ENCODE assay signal across 10 mouse cellular contexts in genomic region chr1:74885369-74886042, GRCm38 (mm10). TPM values are rescaled to one million over a fixed set of nuclear protein-coding genes. Genes with fewer than 3 reads are reported as not detected.
DNase-seq lines count a peak whose midpoint lies in the region; ATAC-seq lines count a peak whose summit lies in the region.
"Had no signal": no experiment of that assay in that cellular context is flagged by ENCODE, and none has a peak within 500 bp of the region (broad histone marks: within the 10 kb centered on the region; RNA-seq: fewer than 3 reads in every experiment).

Gene Fev, minus strand, starts transcription at chr1:74885419.

- peak within 1 kb of the TSS; percentile 59 for H3K4me3 ChIP-seq in heart, embryonic 10.5 days
- peak within 1 kb of the TSS; percentile 26; the same call in 1 of the 2 replicates for H3K4me3 ChIP-seq in brown adipose tissue, adult 24 weeks (ENCODE audit: insufficient read depth, low read depth, low read length)
- H3K4me3 ChIP-seq in hindbrain, embryonic 15.5 days: peak within 1 kb of the TSS; percentile 23
- H3K4me3 ChIP-seq in midbrain, embryonic 14.5 days (replicated peaks; ENCODE audit: low read depth, low read length): peak within 1 kb of the TSS; percentile 22

- peaks cover 31% of the 10 kb centered on the region for H3K4me1 ChIP-seq in heart, embryonic 10.5 days
- H3K4me1 ChIP-seq in brown adipose tissue, adult 24 weeks (ENCODE audit: control insufficient read depth, insufficient read depth, insufficient read length, low read length): no peaks in the 10 kb centered on the region
- peaks cover 37% of the 10 kb centered on the region for H3K4me1 ChIP-seq in hindbrain, embryonic 15.5 days (replicated peaks)
- peaks cover 11% of the 10 kb centered on the region for H3K4me1 ChIP-seq in midbrain, embryonic 14.5 days (ENCODE audit: control insufficient read depth, insufficient read depth, low read length)

- 0 out of 2 replicates have a peak within 1 kb of the TSS, but pooled peaks have one; percentile 27 for H3K9ac ChIP-seq in hindbrain, embryonic 15.5 days
- H3K9ac ChIP-seq in midbrain, embryonic 14.5 days (replicated peaks; ENCODE audit: low read length): peak within 1 kb of the TSS; percentile 26; the same call in 1 of the 2 replicates
- H3K9ac ChIP-seq: liver, embryonic 14.5 days had no signal

- peaks cover 99% of the 10 kb centered on the region for H3K27me3 ChIP-seq in heart, embryonic 10.5 days (ENCODE audit: insufficient read depth, poor library complexity, severe bottlenecking)
- peaks cover 93% of the 10 kb centered on the region for H3K27me3 ChIP-seq in hindbrain, embryonic 15.5 days
- peaks cover 91% of the 10 kb centered on the region for H3K27me3 ChIP-seq in midbrain, embryonic 14.5 days (ENCODE audit: control insufficient read depth, insufficient read depth, low read length)

- H3K4me2 ChIP-seq in hindbrain, embryonic 15.5 days: peak within 1 kb of the TSS; percentile 48
- peak within 1 kb of the TSS; percentile 43 for H3K4me2 ChIP-seq in midbrain, embryonic 14.5 days (ENCODE audit: low read length)

- H3K27ac ChIP-seq in heart, embryonic 10.5 days: peak within 1 kb of the TSS; percentile 72
- H3K27ac ChIP-seq in brown adipose tissue, adult 24 weeks (replicated peaks; ENCODE audit: low read depth, low read length): no peak within 1 kb of the TSS
- no peak within 1 kb of the TSS for H3K27ac ChIP-seq in hindbrain, embryonic 15.5 days (replicated peaks)
- H3K27ac ChIP-seq in midbrain, embryonic 14.5 days (replicated peaks; ENCODE audit: low read depth, low read length): no peak within 1 kb of the TSS
- H3K27ac ChIP-seq: liver, embryonic 14.5 days had no signal

- H3K9me3 ChIP-seq in heart, embryonic 10.5 days: no peaks in the 10 kb centered on the region
- no peaks in the 10 kb centered on the region for H3K9me3 ChIP-seq in hindbrain, embryonic 15.5 days
- H3K9me3 ChIP-seq in midbrain, embryonic 14.5 days (ENCODE audit: control insufficient read depth, low read length): no peaks in the 10 kb centered on the region

- WGBS in heart, embryonic 10.5 days: under 1% methylated on average over 42 of the region's 43 CpGs
- WGBS in hindbrain, embryonic 15.5 days: under 1% methylated on average over 29 of the region's 43 CpGs
- WGBS in midbrain, embryonic 14.5 days: under 1% methylated on average over 37 of the region's 43 CpGs

- no peak for ATAC-seq in hindbrain, embryonic 15.5 days (ENCODE audit: low FRiP score, low read depth)
- ATAC-seq in midbrain, embryonic 14.5 days (ENCODE audit: low FRiP score, low TSS enrichment): no peak

- H3K36me3 ChIP-seq in heart, embryonic 10.5 days: no peaks in the 10 kb centered on the region
- no peaks in the 10 kb centered on the region for H3K36me3 ChIP-seq in hindbrain, embryonic 15.5 days
- H3K36me3 ChIP-seq in midbrain, embryonic 14.5 days (ENCODE audit: control insufficient read depth, insufficient read depth, low read length): no peaks in the 10 kb centered on the region

- no peak for DNase-seq in heart, embryonic 10.5 days (ENCODE audit: low spot score)
- no peak for DNase-seq in heart, adult 11 months
- peak; percentile 33 for DNase-seq in midbrain, embryonic 14.5 days
- DNase-seq in frontal cortex, postnatal 10 days (ENCODE audit: low spot score in 2 of 2): no peak
- no peak for DNase-seq in left cerebral cortex, adult 11 months (ENCODE audit: low spot score)
- DNase-seq in kidney, postnatal 14 days: no peak
- DNase-seq: adrenal gland, adult 8-10 months had no signal

RNA-seq across cellular contexts. Expression of gene Fev, which starts in this region (rescaled TPM):
- polyA plus RNA-seq in heart, embryonic 10.5 days (2016; fragmentation: Nextera tagmentation; extraction: Ambion mirVana): 1.2 and 1.4 TPM in 2 replicates
- not detected in 2 replicates for polyA plus RNA-seq in brown adipose tissue, adult 24 weeks (2012; ENCODE audit: insufficient read depth, insufficient read length, missing spikeins)
- polyA plus RNA-seq in hindbrain, embryonic 15.5 days (2015; fragmentation: Nextera tagmentation; extraction: Ambion mirVana): 3.5 and 5.0 TPM in 2 replicates
- polyA plus RNA-seq in midbrain, embryonic 14.5 days (2014; fragmentation: Nextera tagmentation; extraction: Ambion mirVana): 3.0 and 3.3 TPM in 2 replicates
